Mouse (Mus musculus) midbrain, postnatal 0 days (tissue): ENCODE results near the gene 1700017B05Rik. TPM values are rescaled to one million over a fixed set of nuclear protein-coding genes. Genes with fewer than 3 reads are reported as not detected.

Experiments used
- ATAC-seq: fragments of 200-750 bp; cut with Nextera tagmentation; 2 replicates; pipeline ENCODE4 v1.8.0; 2017; ENCODE audit warnings: moderate number of reproducible peaks, mild to moderate bottlenecking, moderate TSS enrichment, moderate library complexity; ENCODE audit not compliant: low FRiP score
- DNase-seq: peaks from one replicate; pipeline ENCODE4 v3.0.0-alpha.2; 2015; ENCODE audit warnings: low spot score
- H3K27ac ChIP-seq: fragments of 300-500 bp; sonication (generic); 2 replicates; pipeline ENCODE4 v1.5.1; 2014; ENCODE audit warnings: low read depth, mild to moderate bottlenecking, low read length, mixed read lengths
- H3K27me3 ChIP-seq: fragments of 300-500 bp; sonication (generic); 2 replicates; pipeline ENCODE4 v1.6.1; 2014; ENCODE audit warnings: low read length, control low read depth, mixed read lengths; ENCODE audit not compliant: insufficient read depth
- H3K36me3 ChIP-seq: fragments of 300-500 bp; sonication (generic); 2 replicates; pipeline ENCODE4 v1.6.1; 2014; ENCODE audit warnings: low read length, control low read depth, mixed read lengths; ENCODE audit not compliant: insufficient read depth
- H3K4me1 ChIP-seq: fragments of 300-500 bp; sonication (generic); 2 replicates; pipeline ENCODE4 v1.6.1; 2014; ENCODE audit warnings: mild to moderate bottlenecking, control low read depth, antibody characterized with exemption, low read length, mixed read lengths; ENCODE audit not compliant: insufficient read depth
- H3K4me2 ChIP-seq: fragments of 300-500 bp; sonication (generic); 2 replicates; pipeline ENCODE4 v1.6.1; 2014; ENCODE audit warnings: low read depth, mild to moderate bottlenecking, low read length, mixed read lengths; ENCODE audit not compliant: poor library complexity, severe bottlenecking
- H3K4me3 ChIP-seq: fragments of 300-500 bp; sonication (generic); 2 replicates; pipeline ENCODE4 v1.5.1; 2014; ENCODE audit warnings: low read depth, mild to moderate bottlenecking, low read length, moderate library complexity
- H3K9ac ChIP-seq: fragments of 300-500 bp; sonication (generic); replicated peaks from 2 replicates; pipeline ENCODE4 v1.6.1; 2014; ENCODE audit warnings: mild to moderate bottlenecking, low read length, moderate library complexity, mixed read lengths; ENCODE audit not compliant: poor library complexity, severe bottlenecking
- H3K9me3 ChIP-seq: fragments of 300-500 bp; sonication (generic); 2 replicates; pipeline ENCODE4 v1.6.1; 2016; ENCODE audit warnings: low read length, control low read depth
- CTCF ChIP-seq: IDR thresholded peaks from 2 replicates; pipeline ENCODE4 v1.5.1; 2016; ENCODE audit warnings: antibody characterized with exemption, mild to moderate bottlenecking
- WGBS: fragments of 180-500 bp; shearing (Covaris S2); extraction: QIAGEN DNeasy Blood & Tissue Kit; methylation state at CpG from one replicate; pipeline ENCODE4 v1.1.7; 2014; 5-methylcytosine and 5-hydroxymethylcytosine counted together
- polyA plus RNA-seq: library from polyadenylated mRNA; unstranded; fragments of >200 nt; fragmentation: Nextera tagmentation; extraction: Ambion mirVana; gene quantifications from 2 replicates; pipeline ENCODE4 v1.2.1, GENCODE M21; 2015
- total RNA-seq: library from RNA; depleted of rRNA; stranded (reverse); fragments of >200 nt; gene quantifications from 2 replicates; pipeline ENCODE4 v1.2.3, GENCODE M21; 2014

Gene 1700017B05Rik
- total and polyA plus RNA-seq, 2 experiments from 2014 or later: 5.0 to 10.9 TPM

- no peaks in the 10 kb centered on the region for H3K4me1 ChIP-seq
- ATAC-seq (no peak), DNase-seq (no peak)
- no peaks in the 10 kb centered on the region for H3K36me3 ChIP-seq
- H3K4me2 ChIP-seq: no peak overlapping the region
- no peak overlapping the region for H3K27ac ChIP-seq
- no peak overlapping the region for H3K9ac ChIP-seq
- no peaks in the 10 kb centered on the region for H3K27me3 ChIP-seq
- no peak overlapping the region for H3K4me3 ChIP-seq
- 95% methylated on average over 1 of the region's 1 CpGs for WGBS
- no peaks in the 10 kb centered on the region for H3K9me3 ChIP-seq
- no peak for TF ChIP-seq CTCF
Observed at GRCm38 (mm10) chr9:57303356-57303755, 40.9 kb upstream of the 1700017B05Rik start.

- Histone ChIP-seq H3K4me3 (no peak overlapping the region), H3K4me2 (no peak overlapping the region), H3K27ac (no peak overlapping the region), H3K4me1 (no peaks in the 10 kb centered on the region), H3K9ac (no peak overlapping the region), H3K9me3 (no peaks in the 10 kb centered on the region), H3K27me3 (no peaks in the 10 kb centered on the region), H3K36me3 (no peaks in the 10 kb centered on the region)
- no peak for ATAC-seq
- no peak for DNase-seq
- WGBS: 95% methylated on average over 2 of the region's 2 CpGs
- TF ChIP-seq CTCF: no peak
Observed at GRCm38 (mm10) chr9:57300825-57301224, 38.4 kb upstream of the 1700017B05Rik start.

DNA sequence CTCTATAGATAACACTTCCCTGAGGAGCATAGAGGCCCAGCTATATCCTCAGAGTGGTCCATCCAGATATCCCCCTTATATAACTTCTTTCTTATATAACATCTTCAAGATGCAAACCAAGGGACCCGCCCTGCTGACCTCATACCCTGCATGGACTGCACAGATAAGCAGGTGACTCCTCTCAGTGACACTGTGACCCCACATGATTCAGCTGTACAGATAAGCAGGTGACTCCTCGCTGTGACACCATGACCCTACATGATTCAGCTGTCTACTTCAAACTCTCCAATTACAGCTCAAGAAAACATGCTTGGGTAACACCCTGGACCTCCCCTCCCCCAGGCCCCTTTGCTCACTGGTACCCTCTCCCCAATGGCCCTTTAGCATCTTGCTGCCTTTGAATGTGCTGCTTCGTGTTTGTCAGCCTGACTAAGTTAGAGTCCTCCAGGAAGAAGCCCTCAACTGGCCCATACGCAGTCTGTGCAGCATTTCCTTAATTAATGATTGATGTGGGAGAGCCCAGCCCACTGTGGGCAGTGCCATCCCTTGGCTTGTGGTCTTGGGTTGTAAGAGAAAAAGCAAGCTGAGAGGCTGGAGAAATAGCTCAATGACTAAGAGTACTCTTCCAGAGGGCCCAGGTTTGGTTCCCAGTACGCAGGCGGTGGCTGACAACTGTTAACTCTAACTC is 37.5 kb upstream of the 1700017B05Rik start:
- Histone ChIP-seq H3K27ac (no peak overlapping the region), H3K36me3 (no peaks in the 10 kb centered on the region), H3K9ac (no peak overlapping the region), H3K9me3 (no peaks in the 10 kb centered on the region), H3K4me3 (no peak overlapping the region), H3K4me1 (no peaks in the 10 kb centered on the region), H3K27me3 (no peaks in the 10 kb centered on the region), H3K4me2 (no peak overlapping the region)
- 86% methylated on average over 6 of the region's 6 CpGs for WGBS
- DNase-seq: no peak
- no peak for ATAC-seq
- TF ChIP-seq CTCF: no peak

DNA sequence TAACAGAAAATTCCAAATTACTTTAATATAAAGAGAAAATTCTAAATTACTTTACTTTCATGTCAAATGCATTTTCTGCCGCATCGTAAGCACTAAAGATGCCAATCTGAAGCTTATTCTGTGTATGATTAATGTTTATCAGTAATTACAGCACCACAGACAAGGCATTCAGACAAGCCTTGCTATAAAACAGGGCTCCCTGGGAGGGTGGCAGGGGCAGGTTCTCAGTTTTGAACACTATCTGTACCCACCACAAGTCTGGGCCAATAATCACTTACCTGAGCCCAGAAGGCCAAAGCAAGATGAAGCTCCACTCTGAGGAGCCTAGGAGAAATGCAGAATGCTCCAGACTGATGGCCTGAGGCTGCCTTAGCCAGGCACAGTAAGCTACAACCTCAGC is 35.5 kb upstream of the 1700017B05Rik start:
- no peak overlapping the region for H3K9ac ChIP-seq
- no peak for TF ChIP-seq CTCF
- H3K36me3 ChIP-seq: no peaks in the 10 kb centered on the region
- H3K4me1 ChIP-seq: no peaks in the 10 kb centered on the region
- no peak overlapping the region for H3K27ac ChIP-seq
- peaks cover 4% of the 10 kb centered on the region; the same call in 1 of the 2 replicates for H3K9me3 ChIP-seq
- no peak overlapping the region for H3K4me2 ChIP-seq
- no peaks in the 10 kb centered on the region for H3K27me3 ChIP-seq
- DNase-seq: no peak
- WGBS: 94% methylated on average over 2 of the region's 2 CpGs
- no peak for ATAC-seq
- H3K4me3 ChIP-seq: no peak overlapping the region

- no peak for ATAC-seq
Observed at GRCm38 (mm10) chr9:57296277-57296676, 33.9 kb upstream of the 1700017B05Rik start.

DNA sequence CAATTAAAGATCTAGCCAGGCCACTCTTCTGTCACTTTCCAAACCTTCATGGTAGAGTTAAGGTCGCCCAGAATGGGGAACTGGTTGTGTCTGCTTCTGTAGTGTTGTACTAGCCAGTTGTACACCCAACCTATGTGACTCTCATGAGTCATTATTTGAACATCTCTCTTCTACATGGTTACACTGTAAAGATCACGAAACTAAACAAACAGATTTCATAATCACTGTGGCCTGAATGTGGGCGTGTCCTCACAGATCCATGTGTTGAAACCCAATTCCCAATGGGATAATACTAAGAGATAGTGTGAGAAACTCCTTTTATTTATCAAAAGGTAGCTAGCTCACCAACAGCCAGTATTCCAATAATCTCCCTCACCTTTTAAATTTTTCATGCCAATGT is 33.3 kb upstream of the 1700017B05Rik start:
- Histone ChIP-seq H3K4me3 (no peak overlapping the region), H3K4me1 (no peaks in the 10 kb centered on the region), H3K9ac (no peak overlapping the region), H3K27ac (no peak overlapping the region), H3K4me2 (no peak overlapping the region), H3K27me3 (no peaks in the 10 kb centered on the region), H3K36me3 (no peaks in the 10 kb centered on the region), H3K9me3 (peaks cover 4% of the 10 kb centered on the region; the same call in 1 of the 2 replicates)
- no peak for TF ChIP-seq CTCF
- DNase-seq: no peak
- no peak for ATAC-seq
- 85% methylated on average over 3 of the region's 3 CpGs for WGBS

More at GRCm38 (mm10) chr9:57296277-57296676, 33.9 kb upstream of the 1700017B05Rik start:
- 60% methylated on average over 8 of the region's 8 CpGs for WGBS
- H3K4me2 ChIP-seq: no peak overlapping the region
- no peaks in the 10 kb centered on the region for H3K36me3 ChIP-seq
- H3K9me3 ChIP-seq: peaks cover 4% of the 10 kb centered on the region; the same call in 1 of the 2 replicates
- no peak overlapping the region for H3K9ac ChIP-seq
- no peak for DNase-seq
- no peaks in the 10 kb centered on the region for H3K27me3 ChIP-seq
- H3K4me1 ChIP-seq: no peaks in the 10 kb centered on the region
- TF ChIP-seq CTCF: no peak
- no peak overlapping the region for H3K4me3 ChIP-seq
- no peak overlapping the region for H3K27ac ChIP-seq
